Mouse (Mus musculus) brain, embryonic 14.5 days (tissue): ENCODE data around the gene Pitpnb.

Source experiments
- CTCF ChIP-seq: fragments of 200-500 bp; IDR thresholded peaks from 2 replicates; pipeline ENCODE4 v1.5.1; 2012; ENCODE audit warnings: inconsistent platforms, mild to moderate bottlenecking, moderate library complexity, borderline replicate concordance; ENCODE audit not compliant: insufficient read depth, insufficient read length; ENCODE audit errors: extremely low read depth
- POLR2A ChIP-seq: fragments of 200-500 bp; IDR thresholded peaks from 2 replicates; pipeline ENCODE4 v1.6.1; 2012; ENCODE audit warnings: mild to moderate bottlenecking, inconsistent platforms, borderline replicate concordance; ENCODE audit not compliant: poor library complexity, insufficient read depth, insufficient read length, severe bottlenecking; ENCODE audit errors: extremely low read depth

DNA sequence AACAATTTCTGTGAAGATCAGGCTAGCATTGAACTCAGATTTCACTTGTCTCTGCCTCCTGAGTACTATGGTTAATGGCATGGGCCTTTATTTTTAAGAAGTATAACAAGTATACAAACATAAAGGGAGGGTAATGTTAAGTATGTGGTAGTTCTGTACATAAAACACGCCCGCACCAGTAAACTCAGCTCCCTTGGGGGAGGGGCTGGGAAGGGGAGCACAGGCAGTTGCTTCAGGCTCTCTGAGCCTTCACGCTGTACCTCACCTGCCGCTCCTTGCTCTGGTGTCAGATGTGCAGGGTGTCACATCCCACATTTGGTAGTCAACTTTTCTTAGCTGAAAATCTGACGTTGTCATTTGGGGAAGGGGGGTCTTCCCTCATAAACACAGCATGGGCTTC, 35.6 kb downstream of the Pitpnb start:
- TF ChIP-seq POLR2A, result no peak
- TF ChIP-seq CTCF, result no peak
